Mouse (Mus musculus): ENCODE results near the gene Rbm45. TPM values are rescaled to one million over a fixed set of nuclear protein-coding genes. Genes with fewer than 3 reads are reported as not detected.

Rbm45 gene
- polyA plus RNA-seq (2017; shearing (Covaris generic)), result 3.9 TPM

GRCm38 (mm10) chr2:76369821-76370655 is at the start of gene Rbm45:
Gene Rbm45, plus strand, starts transcription at chr2:76369984.

GRCm38 (mm10) chr2:76338215-76339156 is 31.3 kb upstream of the Rbm45 start, which contains the start of gene Pde11a:
Gene Pde11a, minus strand, starts transcription at chr2:76338774.

GRCm38 (mm10) chr2:76360226-76360625 is 9.6 kb upstream of the Rbm45 start, which contains the start of gene Cyct:
Gene Cyct, minus strand, starts transcription at chr2:76360450.

GRCm38 (mm10) chr2:76406151-76406936 is 36.6 kb downstream of the Rbm45 start, which contains the start of gene Osbpl6:
Gene Osbpl6, plus strand, starts transcription at chr2:76406508.

Other genes starting within 250 kb of the Rbm45 start
- 5.3 TPM for gene Pde11a, start 31.2 kb upstream of the Rbm45 start, polyA plus RNA-seq (2017; shearing (Covaris generic))
- not detected for gene Cyct, start 9.5 kb upstream of the Rbm45 start, polyA plus RNA-seq (2017; shearing (Covaris generic))
- gene Osbpl6, start 36.5 kb downstream of the Rbm45 start, polyA plus RNA-seq (2017; shearing (Covaris generic)), result 0.32 TPM